In the genomic region with DNA sequence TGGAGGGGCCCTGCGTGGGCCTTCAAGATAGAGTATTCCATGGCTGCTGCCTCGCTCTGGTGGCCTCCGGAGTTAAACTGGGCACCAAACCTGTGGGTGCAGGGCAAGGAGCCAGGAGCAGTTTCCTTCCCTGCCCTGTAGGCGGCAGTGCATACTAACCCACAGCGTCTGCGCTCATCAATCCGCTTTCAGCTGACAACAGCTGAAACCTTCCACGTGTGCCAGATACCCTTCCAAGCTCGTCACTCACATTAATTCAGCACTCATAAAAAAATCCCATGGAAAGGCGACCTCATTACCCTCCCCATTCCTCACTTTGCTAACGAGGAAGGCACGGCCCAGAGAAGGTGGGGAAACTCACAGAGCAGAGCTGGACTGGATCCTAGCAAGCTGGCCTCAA, we compare ENCODE assay signal across 8 mouse cellular contexts. TPM values are rescaled to one million over a fixed set of nuclear protein-coding genes. Genes with fewer than 3 reads are reported as not detected.
A peak's percentile ranks its signal among the peaks of the same experiment; 100 is the strongest.
DNase-seq lines count a peak whose midpoint lies in the region; ATAC-seq and TF ChIP-seq lines count a peak whose summit lies in the region.

No protein-coding gene starts in this region.

- no peak overlapping the region for H3K27ac ChIP-seq in kidney, embryonic 16.5 days (ENCODE audit: low read length)
- H3K27ac ChIP-seq in liver, adult 2 months (replicated peaks; ENCODE audit: insufficient read depth, low read depth, low read length) = no peak overlapping the region
- no peak overlapping the region for H3K27ac ChIP-seq in neural tube, embryonic 15.5 days (replicated peaks)

- ATAC-seq in kidney, embryonic 16.5 days (ENCODE audit: low FRiP score, low TSS enrichment) = 0 out of 2 replicates have a peak, but pooled peaks have one; percentile 7
- peak; percentile 43; the same call in 1 of the 2 replicates for ATAC-seq in neural tube, embryonic 15.5 days (ENCODE audit: low FRiP score)

- peaks cover 27% of the 10 kb centered on the region for H3K4me1 ChIP-seq in kidney, embryonic 16.5 days (ENCODE audit: insufficient read depth, low read length)
- no peaks in the 10 kb centered on the region for H3K4me1 ChIP-seq in liver, adult 2 months (ENCODE audit: control insufficient read depth, insufficient read depth, low read length)
- peaks cover 18% of the 10 kb centered on the region for H3K4me1 ChIP-seq in neural tube, embryonic 15.5 days

- WGBS in kidney, embryonic 16.5 days = 6% methylated on average over 12 of the region's 12 CpGs
- WGBS in liver, adult 2 months = 6% methylated on average over 12 of the region's 12 CpGs
- 5% methylated on average over 12 of the region's 12 CpGs for WGBS in neural tube, embryonic 15.5 days

- H3K9ac ChIP-seq in kidney, embryonic 16.5 days (replicated peaks; ENCODE audit: low read length) = no peak overlapping the region
- H3K9ac ChIP-seq in liver, adult 2 months (ENCODE audit: low read depth, low read length) = no peak overlapping the region
- H3K9ac ChIP-seq in neural tube, embryonic 15.5 days (replicated peaks) = no peak overlapping the region

- H3K4me3 ChIP-seq in C2C12 (ENCODE audit: insufficient read depth, poor library complexity, severe bottlenecking) = no peak overlapping the region
- H3K4me3 ChIP-seq in kidney, embryonic 16.5 days (ENCODE audit: low read length) = no peak overlapping the region
- no peak overlapping the region for H3K4me3 ChIP-seq in liver, adult 2 months (ENCODE audit: insufficient read depth, low read depth, low read length)
- H3K4me3 ChIP-seq in neural tube, embryonic 15.5 days (replicated peaks) = no peak overlapping the region

- no peak for TF ChIP-seq POLR2A in liver, adult 2 months (IDR thresholded peaks at IDR 0.05; ENCODE audit: extremely low read depth, insufficient read depth, low read length)

- DNase-seq in Muller cell, postnatal 12 days (ENCODE audit: inconsistent ontology term) = peak; percentile 56
- peak; percentile 83 to 89 for DNase-seq in cerebellum, postnatal 36 days
- DNase-seq in gastrocnemius, postnatal 10 days = peak; percentile 82
- DNase-seq in liver, adult 2 months (ENCODE audit: extremely low read depth, low read depth, low spot score) = peak; percentile 59
- DNase-seq in thymus, postnatal 4 days = peak; percentile 80

- no peak overlapping the region; the same call in 1 of the 2 replicates for H3K4me2 ChIP-seq in kidney, embryonic 16.5 days (replicated peaks; ENCODE audit: low read depth, low read length)
- no peak overlapping the region for H3K4me2 ChIP-seq in neural tube, embryonic 15.5 days

- H3K79me3 ChIP-seq in C2C12 (ENCODE audit: low read depth) = no peaks in the 10 kb centered on the region

- no peaks in the 10 kb centered on the region for H3K9me3 ChIP-seq in kidney, embryonic 16.5 days (ENCODE audit: low read length)
- H3K9me3 ChIP-seq in neural tube, embryonic 15.5 days (replicated peaks) = no peaks in the 10 kb centered on the region

- no peaks in the 10 kb centered on the region for H3K79me2 ChIP-seq in C2C12 (ENCODE audit: control insufficient read depth, insufficient read depth)
- H3K79me2 ChIP-seq in liver, adult 2 months (ENCODE audit: control insufficient read depth, insufficient read depth, low read length) = no peaks in the 10 kb centered on the region

- H3K27me3 ChIP-seq in C2C12 (ENCODE audit: control insufficient read depth, insufficient read depth, insufficient read length) = peaks cover 11% of the 10 kb centered on the region
- H3K27me3 ChIP-seq in kidney, embryonic 16.5 days (ENCODE audit: insufficient read depth, low read length) = no peaks in the 10 kb centered on the region
- no peaks in the 10 kb centered on the region for H3K27me3 ChIP-seq in liver, adult 2 months (ENCODE audit: control insufficient read depth, insufficient read depth, low read length)
- no peaks in the 10 kb centered on the region for H3K27me3 ChIP-seq in neural tube, embryonic 15.5 days (replicated peaks)

- no peaks in the 10 kb centered on the region for H3K36me3 ChIP-seq in C2C12 (ENCODE audit: control insufficient read depth, insufficient read depth)
- H3K36me3 ChIP-seq in kidney, embryonic 16.5 days (ENCODE audit: insufficient read depth, low read length) = no peaks in the 10 kb centered on the region
- H3K36me3 ChIP-seq in liver, adult 2 months (ENCODE audit: control insufficient read depth, insufficient read depth, low read length) = no peaks in the 10 kb centered on the region
- H3K36me3 ChIP-seq in neural tube, embryonic 15.5 days = no peaks in the 10 kb centered on the region

- H3ac ChIP-seq in C2C12 (ENCODE audit: control insufficient read depth, insufficient read length, low read depth) = no peak overlapping the region

- TF ChIP-seq CTCF in C2C12 (IDR thresholded peaks at IDR 0.05; ENCODE audit: control insufficient read depth, insufficient read depth, insufficient read length) = peak; percentile 98
- peak; percentile 100 for TF ChIP-seq CTCF in liver, adult 2 months (IDR thresholded peaks at IDR 0.05; ENCODE audit: low read depth, low read length)

TF ChIP-seq in C2C12, 6 proteins besides CTCF, POLR2A, EP300 and RAD21:
- TF ChIP-seq MAX (IDR thresholded peaks at IDR 0.05) = peak; percentile 67
- TF ChIP-seq USF1 (IDR thresholded peaks at IDR 0.05; ENCODE audit: low read depth) = no peak
- no peak for TF ChIP-seq CEBPB (IDR thresholded peaks at IDR 0.05; ENCODE audit: low read depth)
- peak; percentile 56 for TF ChIP-seq MYOD1 (IDR thresholded peaks at IDR 0.05; ENCODE audit: control insufficient read depth, insufficient read length, low read depth)

RNA-seq across cellular contexts. Expression of a gene that starts 21.2 kb away (rescaled TPM):
- polyA plus RNA-seq in C2C12 (2012; fragmentation: generic; extraction: Trizol) = 0.01 TPM
- 1 to 10 TPM; 4.2 to 4.7 TPM for total RNA-seq in gastrocnemius, postnatal 10 days (2021)
- polyA plus RNA-seq in kidney, embryonic 16.5 days (2015; fragmentation: Nextera tagmentation; extraction: Ambion mirVana) = 8.3 and 9.0 TPM in 2 replicates
- 0.40 and 0.46 TPM in 2 replicates for total RNA-seq in liver, adult 2 months (2014; rRNA removed)
- 0.52 and 0.69 TPM in 2 replicates for polyA plus RNA-seq in liver, adult 2 months (2012; rRNA removed)
- polyA plus RNA-seq in neural tube, embryonic 15.5 days (2015; fragmentation: Nextera tagmentation; extraction: Ambion mirVana) = 2.4 and 2.5 TPM in 2 replicates

RNA-seq across cellular contexts. Expression of a gene that starts 50.0 kb away (rescaled TPM):
- polyA plus RNA-seq in C2C12 (2012; fragmentation: generic; extraction: Trizol) = not detected
- not detected for total RNA-seq in gastrocnemius, postnatal 10 days (2021)
- 0.18 TPM in 1 of 2 replicates, not detected in the other for polyA plus RNA-seq in kidney, embryonic 16.5 days (2015; fragmentation: Nextera tagmentation; extraction: Ambion mirVana)
- not detected in 2 replicates for total RNA-seq in liver, adult 2 months (2014; rRNA removed)
- not detected in 2 replicates for polyA plus RNA-seq in liver, adult 2 months (2012; rRNA removed)
- polyA plus RNA-seq in neural tube, embryonic 15.5 days (2015; fragmentation: Nextera tagmentation; extraction: Ambion mirVana) = not detected in 2 replicates
